Mouse (Mus musculus) bone marrow, adult 2 months (tissue): ENCODE measurements around the gene Ift52.

ENCODE experiments used
- CTCF ChIP-seq: fragments of 200-500 bp; IDR thresholded peaks from 2 replicates; pipeline ENCODE4 v1.5.1; 2011; ENCODE audit warnings: low read length, control low read depth; ENCODE audit not compliant: control insufficient read depth, insufficient read depth
- POLR2A ChIP-seq: fragments of 200-500 bp; IDR thresholded peaks from 2 replicates; pipeline ENCODE4 v1.6.1; 2011; ENCODE audit warnings: low read depth, mild to moderate bottlenecking, control low read depth, low read length, borderline replicate concordance; ENCODE audit not compliant: control insufficient read depth

DNA sequence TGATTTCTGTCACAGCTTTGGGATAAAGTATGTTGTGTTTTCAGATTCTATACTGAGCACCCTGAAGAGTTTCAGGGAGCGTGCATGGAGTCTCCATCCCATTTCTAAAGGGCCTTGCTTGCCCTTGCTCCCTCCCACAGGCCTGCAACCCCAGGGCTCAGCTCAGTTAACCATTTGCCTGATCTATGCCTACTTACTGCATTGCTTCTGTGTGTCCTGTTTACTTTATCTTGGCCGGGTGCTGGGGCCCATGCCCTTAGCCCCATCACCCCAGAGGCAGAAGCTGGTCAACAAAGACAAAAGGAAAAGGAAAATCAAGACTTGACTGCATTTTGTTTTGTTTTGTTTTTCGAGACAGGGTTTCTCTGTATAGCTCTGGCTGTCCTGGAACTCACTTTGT lies 54.4 kb downstream of the Ift52 start:
- no peak for TF ChIP-seq POLR2A
- TF ChIP-seq CTCF: no peak
